Mouse (Mus musculus): ENCODE results near the gene Wbp1l.

DNA sequence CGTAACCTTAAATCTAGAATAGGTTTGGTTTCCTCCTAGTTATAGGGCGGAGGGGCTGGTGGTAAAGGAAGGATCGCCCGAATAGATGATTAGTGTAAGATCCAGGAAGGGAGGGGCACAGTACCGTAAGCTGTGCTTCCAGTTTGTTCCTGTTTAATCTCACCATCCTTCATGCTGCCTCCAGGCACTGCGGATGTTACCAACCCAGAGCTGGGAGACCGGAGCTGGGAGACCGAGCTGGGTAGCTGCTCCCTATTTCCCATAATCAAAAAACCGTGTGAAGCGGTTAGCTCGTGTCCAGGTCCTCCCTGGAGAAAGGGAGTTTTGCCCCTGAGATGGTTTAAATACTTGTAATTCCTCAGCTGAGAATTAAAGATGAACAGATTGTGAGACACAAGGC lies 17.5 kb downstream of the Wbp1l start:
- TF ChIP-seq POLR2A (IDR thresholded peaks at IDR 0.05; ENCODE audit: insufficient read depth, low read depth, low read length): no peak
- TF ChIP-seq CTCF (IDR thresholded peaks at IDR 0.05; ENCODE audit: insufficient read depth, low read depth, low read length): no peak
